Mouse (Mus musculus) layer of hippocampus, adult 2 months (tissue): ENCODE data around the gene Acap2. TPM values are rescaled to one million over a fixed set of nuclear protein-coding genes. Genes with fewer than 3 reads are reported as not detected.

Experiments
- DNase-seq, 2 experiments: peaks; one replicate each; pipeline ENCODE4 v3.0.0; 2022; ENCODE audit warnings: low spot score in 2 of 2
- H3K27ac ChIP-seq: fragments of 200-600 bp; 2 replicates; pipeline ENCODE4 v1.8.1; 2022
- H3K4me3 ChIP-seq: fragments of 200-600 bp; 2 replicates; pipeline ENCODE4 v1.8.1; 2022; ENCODE audit warnings: mild to moderate bottlenecking
- CTCF ChIP-seq: fragments of 200-600 bp; conservative IDR thresholded peaks from 2 replicates; pipeline ENCODE4 v1.8.1; 2022; ENCODE audit warnings: antibody characterized with exemption, mild to moderate bottlenecking, moderate library complexity
- total RNA-seq, 2 experiments: library from RNA; stranded (reverse); gene quantifications; 2 replicates each; pipeline ENCODE4 v1.2.3; 2021

The Acap2 gene
- total RNA-seq, 2 experiments from 2014 or later: 140 to 148 TPM

- Histone ChIP-seq H3K4me3 (peak overlapping the region; percentile 97), H3K27ac (peak overlapping the region; percentile 99)
- peak in 1 of 2 experiments; percentile 60 for DNase-seq
- no peak for TF ChIP-seq CTCF
Measured at GRCm38 (mm10) chr16:31199591-31199925, 1.5 kb downstream of the Acap2 start.

GRCm38 (mm10) chr16:31196971-31197370, 4.1 kb downstream of the Acap2 start:
- TF ChIP-seq CTCF: no peak
- no peak overlapping the region; the same call in 1 of the 2 replicates for H3K4me3 ChIP-seq
- H3K27ac ChIP-seq: no peak overlapping the region
- no peak for DNase-seq

GRCm38 (mm10) chr16:31192526-31192925, 8.5 kb downstream of the Acap2 start:
- peak; percentile 63 for TF ChIP-seq CTCF
- no peak overlapping the region for H3K4me3 ChIP-seq
- H3K27ac ChIP-seq: peak overlapping the region; percentile 72
- no peak for DNase-seq

- no peak for DNase-seq
- H3K4me3 ChIP-seq: no peak overlapping the region
- peak overlapping the region; percentile 72 for H3K27ac ChIP-seq
- no peak for TF ChIP-seq CTCF
Measured at GRCm38 (mm10) chr16:31191818-31192217, 9.2 kb downstream of the Acap2 start.

- no peak overlapping the region for H3K4me3 ChIP-seq
- no peak overlapping the region for H3K27ac ChIP-seq
- TF ChIP-seq CTCF: no peak
- no peak for DNase-seq
Measured at GRCm38 (mm10) chr16:31190426-31190825, 10.6 kb downstream of the Acap2 start.

GRCm38 (mm10) chr16:31189291-31189690, 11.8 kb downstream of the Acap2 start:
- Histone ChIP-seq H3K4me3 (no peak overlapping the region), H3K27ac (no peak overlapping the region)
- TF ChIP-seq CTCF: no peak
- DNase-seq: no peak

- DNase-seq: no peak
- Histone ChIP-seq H3K4me3 (no peak overlapping the region; the same call in 1 of the 2 replicates), H3K27ac (peak overlapping the region; percentile 63)
- no peak for TF ChIP-seq CTCF
Measured at GRCm38 (mm10) chr16:31188799-31189198, 12.2 kb downstream of the Acap2 start.

- H3K4me3 ChIP-seq: no peak overlapping the region
- TF ChIP-seq CTCF: no peak
- peak overlapping the region; percentile 63 for H3K27ac ChIP-seq
- no peak for DNase-seq
Measured at GRCm38 (mm10) chr16:31188270-31188669, 12.8 kb downstream of the Acap2 start.

- Histone ChIP-seq H3K4me3 (no peak overlapping the region), H3K27ac (peak overlapping the region; percentile 20; the same call in 1 of the 2 replicates)
- no peak for DNase-seq
- no peak for TF ChIP-seq CTCF
Measured at GRCm38 (mm10) chr16:31187192-31187591, 13.9 kb downstream of the Acap2 start.

- no peak for TF ChIP-seq CTCF
- H3K4me3 ChIP-seq: no peak overlapping the region
- no peak for DNase-seq
- peak overlapping the region; percentile 65 for H3K27ac ChIP-seq
Measured at GRCm38 (mm10) chr16:31185757-31186156, 15.3 kb downstream of the Acap2 start.

- Histone ChIP-seq H3K4me3 (no peak overlapping the region), H3K27ac (peak overlapping the region; percentile 65; the same call in 1 of the 2 replicates)
- no peak for TF ChIP-seq CTCF
- no peak for DNase-seq
Measured at GRCm38 (mm10) chr16:31184727-31185126, 16.3 kb downstream of the Acap2 start.

GRCm38 (mm10) chr16:31182576-31182975, 18.5 kb downstream of the Acap2 start:
- no peak for TF ChIP-seq CTCF
- DNase-seq: no peak
- H3K27ac ChIP-seq: no peak overlapping the region; the same call in 1 of the 2 replicates
- no peak overlapping the region for H3K4me3 ChIP-seq

- Histone ChIP-seq H3K27ac (no peak overlapping the region), H3K4me3 (no peak overlapping the region)
- DNase-seq: no peak
- TF ChIP-seq CTCF: no peak
Measured at GRCm38 (mm10) chr16:31180843-31181242, 20.2 kb downstream of the Acap2 start.

- Histone ChIP-seq H3K4me3 (no peak overlapping the region), H3K27ac (no peak overlapping the region)
- no peak for TF ChIP-seq CTCF
- no peak for DNase-seq
Measured at GRCm38 (mm10) chr16:31179384-31179783, 21.7 kb downstream of the Acap2 start.
